Mouse (Mus musculus): ENCODE measurements around the gene Krt2.

Gene Krt2

DNA sequence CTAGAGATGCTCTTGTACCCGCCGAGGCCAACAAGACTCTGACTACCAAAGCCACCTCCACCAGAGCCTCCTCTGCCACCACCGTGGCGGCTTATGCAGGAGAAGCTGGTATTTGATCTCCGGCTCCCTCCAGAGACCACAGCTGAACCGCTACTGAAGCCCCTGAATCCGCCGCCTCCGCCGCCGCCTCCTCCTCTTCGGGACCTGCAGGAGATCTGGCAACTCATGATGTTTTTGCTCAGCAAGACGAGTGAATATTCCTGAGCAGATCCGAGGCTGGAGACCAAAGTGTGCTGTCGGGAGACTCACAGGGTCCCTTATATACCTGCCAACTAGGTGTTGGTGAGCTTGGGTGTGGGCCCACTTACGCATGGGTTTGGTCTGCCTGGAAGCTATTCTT, at the start of gene Krt2:
Gene Krt2, minus strand, starts transcription at position 295 of the 400 bp plus-strand sequence.
- DNase-seq, result no peak

DNA sequence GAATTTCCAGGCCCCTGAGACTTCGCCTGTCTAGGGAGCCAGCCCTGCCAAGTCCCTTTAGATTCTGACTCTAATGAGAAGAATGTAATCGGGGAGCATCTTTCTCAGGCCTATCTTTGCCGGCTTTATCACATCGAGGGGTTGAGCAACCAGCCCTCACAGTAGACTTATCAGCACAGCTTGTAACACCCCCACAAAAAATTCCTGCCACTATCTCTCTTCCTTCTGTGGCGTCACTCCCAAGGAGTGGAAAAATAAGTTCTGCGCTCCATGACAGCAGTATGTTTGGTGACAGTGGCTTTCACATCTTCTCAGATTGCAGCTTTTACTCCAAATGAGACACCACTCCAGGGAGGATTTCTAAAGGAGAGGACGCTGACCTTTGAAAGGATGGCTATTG, 48.8 kb upstream of the Krt2 start:
- DNase-seq, result no peak

DNA sequence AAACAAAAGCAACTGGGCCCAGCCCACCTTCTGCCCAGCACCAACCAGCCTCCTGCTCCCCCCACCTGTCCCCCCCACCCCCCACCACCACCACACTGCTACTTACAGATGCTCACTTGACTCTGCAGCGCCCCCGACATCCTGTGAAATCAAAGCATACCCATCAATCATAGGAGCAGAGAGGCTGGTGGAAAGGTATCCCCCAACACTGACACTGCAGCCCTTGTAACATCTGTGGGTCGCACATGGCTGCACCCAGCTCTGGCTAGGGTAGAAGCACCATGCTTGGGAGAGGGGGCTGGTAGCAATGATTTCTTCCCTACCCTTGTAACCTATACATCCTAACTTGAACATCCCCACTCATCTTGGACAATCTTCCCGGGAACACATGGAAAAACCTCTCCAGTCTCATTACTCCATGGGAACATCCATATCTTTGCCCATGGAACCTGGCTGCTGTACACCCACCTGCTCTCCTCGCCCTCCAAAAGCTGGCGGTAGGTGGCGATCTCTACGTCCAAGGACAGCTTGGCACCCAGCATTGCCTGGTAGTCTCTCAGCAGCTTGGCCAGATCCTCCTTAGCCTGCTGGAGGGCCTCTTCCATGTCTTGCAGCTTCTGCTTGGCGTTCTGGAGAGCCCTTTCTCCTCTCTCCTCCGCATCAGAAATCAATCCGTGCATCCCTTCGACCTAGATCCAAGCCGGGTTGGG, 42.6 kb upstream of the Krt2 start:
- no peak for DNase-seq

DNA sequence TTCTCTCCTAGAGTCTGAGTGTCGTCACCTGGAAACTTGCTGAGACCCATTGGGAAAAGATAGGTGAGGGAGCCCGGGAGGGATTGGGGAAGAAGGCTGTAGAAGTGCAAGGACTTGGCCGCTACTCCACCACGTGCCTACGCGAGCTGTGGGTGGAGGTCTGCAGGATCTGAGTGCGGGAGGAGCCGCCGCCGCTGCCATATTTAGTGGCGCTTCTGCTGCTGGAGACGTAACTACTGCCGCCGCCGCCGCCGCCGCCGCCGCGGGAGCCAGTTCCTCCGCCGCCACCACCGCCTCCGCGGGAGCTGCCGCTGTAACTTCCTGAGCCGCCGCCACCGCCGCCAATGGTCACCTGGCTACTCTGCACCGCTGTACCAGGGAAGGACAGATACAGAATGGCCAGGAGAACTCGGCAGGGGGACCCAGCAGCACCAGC, 41.8 kb upstream of the Krt2 start:
- peak; percentile 13 for DNase-seq

DNA sequence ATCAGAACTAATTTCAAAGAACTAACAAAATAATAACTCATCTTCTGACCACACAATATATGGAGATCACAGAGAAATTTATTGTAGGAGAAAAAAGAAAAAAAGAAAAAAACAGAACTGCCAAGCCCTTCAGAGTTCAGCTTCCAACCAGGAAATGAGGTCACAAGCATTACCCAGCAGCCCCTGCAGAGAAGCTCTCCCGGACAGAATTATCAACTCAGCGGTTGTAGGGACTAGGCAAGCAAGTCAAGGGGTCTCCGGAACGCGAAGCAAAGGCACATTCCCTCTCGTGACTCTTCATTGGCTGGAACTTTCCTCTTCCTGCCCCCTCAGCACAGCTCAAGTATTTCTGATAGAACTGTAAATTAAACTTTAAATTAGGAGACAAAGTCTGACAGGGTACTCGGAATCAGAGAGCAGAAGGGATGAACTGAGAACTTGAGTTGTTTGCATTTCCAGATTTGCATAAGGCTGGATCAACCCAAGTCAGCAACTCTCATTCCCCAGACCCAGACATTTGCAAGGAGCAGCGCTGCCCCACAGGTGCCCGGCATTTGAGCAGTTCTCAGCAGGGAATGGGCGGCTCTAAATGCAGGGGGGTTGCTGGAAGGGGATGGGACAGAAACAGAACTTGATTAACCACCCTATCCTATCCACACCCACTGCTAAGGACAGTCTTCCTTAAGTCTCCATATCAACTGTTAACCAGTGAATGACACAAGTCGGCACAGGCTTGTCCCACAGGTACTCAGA, 40.9 kb upstream of the Krt2 start:
- no peak for DNase-seq

DNA sequence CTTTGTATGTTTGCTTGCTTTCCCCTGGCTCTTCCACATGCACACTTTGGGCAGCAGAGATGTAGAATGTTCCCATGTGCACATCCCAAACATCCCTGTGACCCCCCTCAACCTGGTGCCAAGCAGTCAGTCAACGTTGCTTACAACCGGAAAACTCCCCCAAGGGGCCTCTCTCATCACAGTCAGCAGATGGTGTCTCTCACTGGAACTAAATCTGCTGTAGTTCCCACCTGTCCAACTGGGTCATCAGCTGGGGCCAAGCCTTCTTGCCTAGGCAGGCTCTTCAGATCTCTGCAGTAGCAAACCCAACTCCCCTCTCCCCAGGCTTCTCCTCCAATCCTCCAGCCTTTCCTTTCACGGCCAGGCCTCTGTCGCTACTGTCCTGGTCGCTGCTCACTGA, 38.7 kb upstream of the Krt2 start:
- DNase-seq, result no peak

DNA sequence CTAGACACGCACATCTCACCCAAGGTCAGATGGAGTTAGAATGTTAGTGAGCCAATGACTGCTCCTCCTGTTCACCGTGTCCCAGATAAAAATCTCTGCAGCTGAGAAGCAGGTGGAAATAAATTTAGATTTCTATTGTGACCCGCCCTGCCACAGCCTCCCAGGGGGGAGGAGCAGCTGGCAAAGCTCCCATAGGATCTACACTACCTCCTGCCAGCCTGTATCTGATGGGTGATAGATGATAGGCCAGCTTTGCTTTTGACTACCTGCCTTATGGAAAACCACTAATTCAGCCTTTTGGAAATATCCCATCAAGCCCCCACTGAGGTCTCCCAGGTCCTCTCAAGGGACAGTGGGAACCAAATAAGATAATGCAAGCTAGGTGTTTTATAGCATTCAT, 37.8 kb upstream of the Krt2 start:
- DNase-seq, result no peak

DNA sequence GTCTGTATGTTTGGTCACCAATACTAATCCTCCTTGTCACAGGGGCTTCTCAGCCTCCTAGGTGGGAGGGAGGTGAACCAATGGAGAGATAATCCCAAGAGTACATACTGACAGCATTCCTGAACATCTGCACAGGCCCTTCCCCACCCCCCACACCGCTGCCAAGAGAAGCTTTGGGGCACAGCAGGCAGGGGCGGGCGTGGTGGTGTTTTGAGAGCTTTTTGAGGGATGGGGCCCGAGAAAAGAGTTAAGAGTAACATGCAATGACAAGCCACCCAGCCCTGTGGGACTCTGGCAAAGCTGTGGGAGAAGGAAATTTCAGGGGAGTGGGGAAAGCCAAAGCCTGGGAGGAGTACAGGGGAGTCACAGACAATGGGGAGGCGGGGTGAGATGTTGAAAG, 36.3 kb upstream of the Krt2 start:
- no peak for DNase-seq

DNA sequence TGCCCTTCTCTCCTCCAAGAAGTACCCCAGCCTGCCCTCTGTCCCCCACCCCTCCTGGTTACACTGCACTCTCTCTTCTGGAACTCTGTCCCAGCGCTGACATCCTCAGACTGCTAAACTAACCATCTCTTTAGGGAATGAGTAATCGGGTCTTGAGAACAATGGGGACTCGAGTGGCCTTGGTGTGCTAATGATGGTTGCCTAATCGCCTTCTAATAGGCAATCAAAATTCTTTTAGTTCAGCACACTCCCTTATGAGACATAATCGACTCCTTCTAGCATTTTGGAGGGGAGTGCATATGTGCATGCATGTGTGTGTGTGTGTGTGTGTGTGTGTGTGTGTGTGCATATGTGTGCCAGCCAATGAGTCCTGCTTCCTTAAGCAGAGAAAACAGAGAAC, 34.6 kb upstream of the Krt2 start:
- DNase-seq, result no peak

DNA sequence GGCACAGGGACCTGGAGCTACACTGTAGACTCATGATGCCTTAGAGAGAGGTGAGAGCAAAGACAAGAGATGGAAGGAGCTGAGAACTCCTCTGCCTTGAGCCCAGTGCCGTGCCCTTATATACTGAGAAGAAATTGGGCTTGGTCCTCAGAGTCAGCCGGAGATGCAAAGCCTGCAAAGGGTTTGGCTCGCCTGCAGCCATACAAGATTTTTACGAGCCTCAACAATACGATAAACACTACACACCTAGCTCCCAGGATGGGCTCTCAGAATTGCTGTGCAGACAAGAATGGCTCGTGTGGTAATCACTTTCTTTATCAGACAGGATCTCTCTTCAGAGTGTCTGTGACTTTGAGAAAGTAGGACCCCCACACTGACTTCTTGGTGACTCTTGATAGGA, 32.7 kb upstream of the Krt2 start, which contains the start of gene Krt1:
Gene Krt1, minus strand, starts transcription at position 101 of the 400 bp plus-strand sequence.
- no peak for DNase-seq

DNA sequence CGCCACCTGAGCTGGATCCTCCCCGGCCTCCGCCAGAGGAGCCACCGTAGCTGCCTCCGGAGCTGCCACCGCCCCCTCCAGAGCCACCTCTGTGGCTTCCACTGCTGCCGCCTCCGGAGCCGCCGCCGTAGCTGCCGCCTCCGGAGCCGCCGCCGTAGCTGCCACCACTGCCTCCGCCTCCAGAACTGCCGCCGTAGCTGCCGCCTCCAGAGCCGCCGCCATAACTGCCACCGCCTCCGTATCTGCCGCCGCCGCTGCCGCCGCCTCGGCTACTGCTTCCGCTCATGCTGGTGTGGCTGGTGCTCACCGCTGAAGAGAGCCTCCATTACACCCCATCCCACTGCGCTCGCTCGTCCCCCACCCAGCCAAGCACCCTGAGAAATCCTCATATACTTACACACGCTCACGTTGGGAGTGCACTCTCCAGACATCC, 28.0 kb upstream of the Krt2 start:
- DNase-seq, result peak; percentile 38

DNA sequence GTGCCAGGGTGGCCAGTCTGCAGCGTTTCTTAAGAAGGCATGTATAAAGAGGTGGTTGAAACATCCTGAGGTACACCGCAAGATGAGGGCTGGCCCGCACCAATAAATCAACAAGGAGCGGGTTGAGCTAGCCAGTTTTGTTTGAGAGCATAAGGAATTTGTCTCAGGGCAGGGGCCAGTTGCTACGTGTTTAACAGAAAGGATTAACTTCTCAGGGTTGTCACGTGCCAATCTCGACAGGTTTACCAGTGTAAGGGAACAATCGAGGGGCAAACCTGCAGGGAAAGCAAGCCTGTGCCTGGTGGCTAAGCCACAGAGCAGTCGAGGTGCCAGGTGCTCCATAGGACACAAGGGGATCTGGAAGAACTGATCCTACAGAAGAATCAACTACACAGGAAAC, 25.2 kb upstream of the Krt2 start:
- DNase-seq, result no peak

DNA sequence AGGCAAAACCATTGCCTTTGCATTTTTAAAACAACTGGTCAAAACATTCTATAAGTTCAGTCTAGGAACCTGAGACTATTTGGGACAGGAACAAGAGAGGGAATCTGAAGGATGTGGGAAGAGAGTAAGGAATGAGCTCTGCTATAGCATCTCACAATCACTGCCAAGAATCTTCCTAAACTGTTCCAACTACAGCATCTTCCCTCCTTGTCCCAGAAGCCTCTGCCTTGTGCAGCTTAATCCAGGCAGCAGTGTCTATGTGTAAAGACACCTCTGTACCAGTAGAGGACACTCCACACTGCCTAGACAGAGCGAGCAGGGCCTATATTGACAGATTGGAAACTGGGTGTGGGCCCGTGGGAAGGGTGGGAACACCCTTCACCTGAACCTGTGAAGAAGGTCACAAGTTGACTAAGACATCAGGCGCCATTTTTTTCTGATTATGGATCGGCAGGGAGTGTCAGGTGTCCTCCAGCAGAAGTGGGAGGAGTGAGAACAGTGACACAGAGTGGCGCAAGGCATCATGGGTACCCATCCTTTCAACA, 16.9 kb upstream of the Krt2 start:
- DNase-seq, result no peak

DNA sequence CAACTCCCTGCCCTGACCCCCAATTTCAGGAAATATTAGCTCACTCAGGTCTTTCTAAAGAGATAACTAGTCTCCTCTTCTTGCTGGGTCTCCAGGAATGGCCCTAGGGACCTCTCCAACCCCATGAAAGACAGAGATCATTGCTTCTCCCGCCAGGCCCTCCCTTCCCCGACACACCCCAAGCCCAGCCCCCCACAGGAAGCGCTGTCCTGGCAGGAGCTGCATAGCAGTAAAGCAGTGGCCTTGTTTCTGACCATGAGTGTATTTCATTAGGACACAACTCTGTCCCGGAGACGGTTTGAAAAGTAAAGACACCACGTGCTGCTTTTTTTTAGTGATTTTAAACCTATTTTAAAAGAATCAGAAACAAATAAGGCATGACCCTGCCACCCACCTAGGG, 15.2 kb upstream of the Krt2 start:
- no peak for DNase-seq

DNA sequence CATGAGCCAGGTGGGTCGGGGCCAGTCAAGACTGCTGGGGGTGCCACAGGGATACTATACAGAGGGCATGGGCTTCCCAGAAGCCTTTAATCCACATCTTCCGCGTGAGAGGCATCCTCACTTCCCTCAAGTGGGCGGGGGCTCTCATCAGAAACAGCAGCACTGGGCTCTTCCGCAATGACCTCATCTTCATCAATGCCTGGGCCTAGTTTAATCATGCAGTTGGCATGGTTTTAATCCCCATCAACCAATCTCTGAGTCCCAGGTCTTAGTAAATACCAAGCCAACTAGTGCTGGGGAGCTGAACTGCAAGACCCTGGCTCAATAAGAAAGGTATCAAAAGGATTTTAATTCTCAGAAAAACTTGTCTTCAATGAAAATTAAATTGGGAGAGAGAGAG, 11.5 kb upstream of the Krt2 start:
- DNase-seq, result no peak

DNA sequence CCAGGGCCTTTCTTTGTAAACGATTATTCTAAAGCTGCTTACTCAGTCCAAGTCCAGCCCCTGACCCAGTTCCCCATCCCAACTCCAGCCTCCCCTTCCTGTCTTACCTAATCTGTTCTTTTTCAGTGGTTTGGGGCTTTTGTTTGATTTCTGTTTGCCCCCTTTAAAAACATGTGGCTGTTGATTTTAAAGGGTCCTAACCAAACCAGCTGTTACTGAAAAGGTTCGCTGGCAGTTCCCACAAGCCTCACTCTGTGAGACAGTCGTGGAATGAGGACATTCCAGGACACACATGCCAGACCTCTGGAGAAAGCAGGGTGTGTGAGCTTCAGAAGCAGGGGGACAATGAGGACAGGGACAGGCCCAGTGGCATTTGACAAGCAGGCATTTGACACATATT, 3.8 kb upstream of the Krt2 start:
- no peak for DNase-seq

DNA sequence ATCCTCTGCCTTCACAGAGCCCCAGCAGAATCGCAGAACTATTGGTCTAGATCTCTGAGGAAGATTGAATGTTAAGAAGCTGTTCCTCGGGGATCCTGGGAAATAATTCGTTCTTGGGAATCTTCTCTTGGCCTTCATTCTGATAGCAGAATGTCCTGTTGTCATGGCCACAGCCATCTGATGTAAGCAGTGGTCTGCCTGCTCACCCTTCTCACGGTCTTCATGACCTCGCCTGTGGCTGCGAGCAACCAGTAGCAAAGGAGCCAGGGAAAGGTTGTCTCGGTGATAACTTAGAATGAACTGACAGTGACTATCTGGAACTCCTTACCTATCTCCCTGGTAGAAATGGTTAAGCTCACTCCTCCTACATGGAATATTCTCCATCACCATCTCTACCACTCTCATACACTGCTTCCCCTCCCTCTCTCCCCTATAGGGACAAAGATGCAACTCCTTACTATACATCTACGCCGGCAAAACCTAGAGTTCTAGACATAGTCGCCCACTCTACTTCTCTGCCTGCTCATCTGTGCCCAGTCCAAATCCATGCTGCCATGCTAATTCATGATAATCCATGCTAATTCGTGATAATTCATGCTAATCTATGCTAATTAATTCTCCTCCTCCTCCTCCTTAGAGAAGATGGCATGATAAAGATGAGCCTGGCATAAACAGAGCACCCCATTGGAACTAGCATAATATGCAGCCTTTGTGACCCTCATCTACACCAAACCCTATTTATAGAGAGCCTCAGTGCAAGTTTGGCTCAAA, 14.7 kb downstream of the Krt2 start:
- DNase-seq, result no peak

DNA sequence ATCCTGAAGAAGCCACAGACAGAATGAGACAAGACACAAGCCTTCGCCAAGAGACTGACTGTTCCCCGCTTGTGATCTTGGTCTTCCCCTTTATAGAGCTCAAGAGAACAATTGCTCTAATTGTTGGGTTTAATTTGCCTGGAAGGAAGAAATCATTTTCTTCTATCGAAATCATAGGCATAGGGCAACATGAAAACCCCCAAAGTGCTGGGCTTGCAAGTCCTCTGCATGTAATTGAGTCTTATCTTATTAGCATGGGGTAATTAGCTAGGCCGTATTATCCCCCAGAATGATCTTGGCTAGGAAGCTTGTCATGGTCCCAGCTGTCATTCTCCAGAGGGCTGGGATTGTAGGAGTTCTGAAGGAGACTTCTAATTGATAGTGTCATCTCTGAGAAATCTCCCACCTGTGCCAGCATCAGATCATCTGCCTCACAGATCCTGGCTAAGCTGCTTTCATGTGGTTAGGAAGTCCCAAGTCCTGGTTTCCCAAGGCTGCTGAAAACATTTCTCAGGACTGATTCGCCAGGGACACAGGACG, 15.6 kb downstream of the Krt2 start, which contains the start of gene Krt73:
Gene Krt73, minus strand, starts transcription at position 51 of the 540 bp plus-strand sequence.
- no peak for DNase-seq

DNA sequence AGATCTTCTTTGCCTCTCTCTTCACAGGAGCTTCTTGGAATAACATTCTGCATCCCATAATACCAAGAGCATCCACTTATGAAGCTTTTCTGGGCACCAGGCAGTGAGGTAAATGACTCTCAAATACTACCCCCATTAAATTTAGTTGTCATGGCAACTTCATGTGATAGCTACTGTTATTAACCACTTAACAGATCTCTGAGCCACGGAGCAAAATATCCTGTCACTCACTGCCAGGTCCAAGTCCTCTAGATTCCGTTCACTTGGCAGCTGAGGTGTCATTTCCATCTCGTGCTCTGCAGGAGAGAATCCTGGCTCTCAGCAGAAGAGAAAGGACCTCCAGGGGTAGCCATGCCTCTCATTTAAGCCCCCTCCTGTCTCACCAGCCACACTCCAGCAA, 27.1 kb downstream of the Krt2 start:
- DNase-seq, result no peak

DNA sequence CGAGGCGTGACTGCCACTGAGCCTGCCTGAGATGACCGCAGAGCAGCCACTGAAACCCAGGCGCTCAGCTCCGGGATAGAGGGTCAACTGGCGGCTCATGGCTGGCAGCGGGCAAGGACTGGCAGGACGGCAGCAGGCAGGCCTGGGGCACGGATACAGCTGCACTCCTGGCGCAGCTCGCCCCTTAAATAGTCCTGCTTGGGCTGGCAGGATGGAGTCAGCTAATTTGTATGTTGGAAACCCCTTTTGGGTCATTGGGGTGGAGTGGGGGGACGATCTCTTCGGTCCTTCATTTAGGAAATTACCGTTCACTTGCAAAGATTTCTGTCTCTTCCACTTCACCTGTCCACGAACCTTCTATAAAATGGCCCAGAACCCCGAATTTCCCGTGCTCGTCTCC, 31.6 kb downstream of the Krt2 start, which contains the start of gene Krt72:
Gene Krt72, minus strand, starts transcription at position 101 of the 400 bp plus-strand sequence.
- no peak for DNase-seq

DNA sequence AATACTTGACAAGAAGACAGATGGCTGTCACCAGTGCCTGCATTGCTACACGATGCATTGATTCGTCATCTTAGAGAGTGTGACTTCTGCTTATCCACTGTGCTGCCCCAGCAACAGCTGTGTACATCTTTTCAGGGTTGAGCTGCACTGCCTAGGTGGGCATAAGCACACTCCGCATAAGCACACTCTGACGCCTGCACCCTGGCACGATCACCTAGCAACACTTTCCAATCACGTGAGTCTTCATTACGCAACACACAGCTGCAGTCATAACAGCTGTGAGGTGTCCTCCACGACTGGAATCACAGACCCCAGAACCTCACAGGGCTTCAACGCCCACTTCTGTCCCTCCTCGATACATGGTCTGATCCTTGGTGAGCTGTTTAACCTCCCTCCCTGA, 44.5 kb downstream of the Krt2 start:
- DNase-seq, result no peak

DNA sequence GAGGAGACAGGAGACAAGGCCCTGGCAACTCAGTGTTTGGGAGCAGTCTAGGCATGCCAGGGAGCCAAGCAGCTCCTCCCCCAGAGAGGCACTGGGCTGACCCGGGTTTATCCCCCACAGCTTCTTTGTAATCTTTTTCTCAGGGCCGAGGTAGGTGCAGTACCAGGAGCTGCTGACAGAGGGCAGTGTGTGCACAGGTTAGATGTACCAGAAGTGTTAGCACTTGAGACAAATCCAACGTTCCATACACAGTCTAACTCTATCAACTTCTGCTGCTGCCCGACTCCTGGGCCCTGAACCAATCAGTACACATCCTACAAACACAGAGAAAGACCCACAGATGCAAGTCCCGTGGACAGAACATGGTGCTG, 45.3 kb downstream of the Krt2 start:
- DNase-seq, result peak; percentile 71
